ENCODE assay signal across 8 mouse cellular contexts in genomic region chr16:18052731-18053202, GRCm38 (mm10). TPM values are rescaled to one million over a fixed set of nuclear protein-coding genes. Genes with fewer than 3 reads are reported as not detected.
DNase-seq lines count a peak whose midpoint lies in the region; ATAC-seq and TF ChIP-seq lines count a peak whose summit lies in the region.

Gene Dgcr6 (plus strand): TSS chr16:18052860.

- no peak within 1 kb of the TSS for H3K4me2 ChIP-seq in midbrain, embryonic 11.5 days

- H3K4me1 ChIP-seq in embryonic facial prominence, embryonic 10.5 days = peaks cover 11% of the 10 kb centered on the region; the same call in 1 of the 2 replicates
- H3K4me1 ChIP-seq in midbrain, embryonic 11.5 days (ENCODE audit: control insufficient read depth, insufficient read depth, low read length) = 0 out of 2 replicates have a peak, but pooled peaks cover 2% of the 10 kb centered on the region
- peaks cover 3% of the 10 kb centered on the region for H3K4me1 ChIP-seq in small intestine, adult 2 months (ENCODE audit: control insufficient read depth, insufficient read depth, insufficient read length, low read length)

- 14% methylated on average over 11 of the region's 11 CpGs for WGBS in embryonic facial prominence, embryonic 10.5 days
- 15% methylated on average over 11 of the region's 11 CpGs for WGBS in midbrain, embryonic 11.5 days
- WGBS in small intestine, adult 2 months = 14% methylated on average over 11 of the region's 11 CpGs

- no peak within 1 kb of the TSS; the same call in 1 of the 2 replicates for H3K4me3 ChIP-seq in embryonic facial prominence, embryonic 10.5 days
- H3K4me3 ChIP-seq in midbrain, embryonic 11.5 days (ENCODE audit: low read depth, low read length) = no peak within 1 kb of the TSS
- H3K4me3 ChIP-seq in small intestine, adult 2 months (ENCODE audit: low read depth, low read length) = 0 out of 2 replicates have a peak within 1 kb of the TSS, but pooled peaks have one; percentile 9

- peak; percentile 77 for DNase-seq in 3134 (ENCODE audit: extremely low read depth, insufficient read length, low spot score)
- peak; percentile 90 for DNase-seq in adrenal gland, postnatal 14 days
- DNase-seq in embryonic facial prominence, embryonic 10.5 days (ENCODE audit: low spot score) = peak; percentile 89
- DNase-seq in heart, adult 11 months = peak; percentile 95
- DNase-seq in kidney, adult 11 months = peak; percentile 82
- peak; percentile 92 for DNase-seq in left cerebral cortex, postnatal 4 days
- DNase-seq in midbrain, embryonic 11.5 days (ENCODE audit: low spot score, missing footprints) = peak; percentile 98

- H3K27me3 ChIP-seq in embryonic facial prominence, embryonic 10.5 days (replicated peaks; ENCODE audit: low read depth, poor library complexity, severe bottlenecking) = no peaks in the 10 kb centered on the region
- H3K27me3 ChIP-seq in midbrain, embryonic 11.5 days (ENCODE audit: control insufficient read depth, insufficient read depth, low read length) = no peaks in the 10 kb centered on the region
- no peaks in the 10 kb centered on the region for H3K27me3 ChIP-seq in small intestine, adult 2 months (ENCODE audit: control insufficient read depth, insufficient read depth, low read length)

- H3K9ac ChIP-seq in midbrain, embryonic 11.5 days (ENCODE audit: low read length) = peak within 1 kb of the TSS; percentile 24; the same call in 1 of the 2 replicates

- H3K36me3 ChIP-seq in embryonic facial prominence, embryonic 10.5 days (replicated peaks) = no peaks in the 10 kb centered on the region
- no peaks in the 10 kb centered on the region for H3K36me3 ChIP-seq in midbrain, embryonic 11.5 days (ENCODE audit: control insufficient read depth, insufficient read depth, low read length)
- H3K36me3 ChIP-seq in small intestine, adult 2 months (ENCODE audit: control insufficient read depth, insufficient read depth, low read length) = no peaks in the 10 kb centered on the region

- ATAC-seq in midbrain, embryonic 11.5 days (ENCODE audit: low FRiP score) = peak; percentile 76

- intact Hi-C loops in left cerebral cortex, postnatal 4 days (cut with DNase I) = loop anchor here (5.0 kb wide), 1 partner anchor 160 kb away; no protein-coding TSS in a partner anchor

- H3K27ac ChIP-seq in embryonic facial prominence, embryonic 10.5 days (replicated peaks) = no peak within 1 kb of the TSS
- no peak within 1 kb of the TSS for H3K27ac ChIP-seq in midbrain, embryonic 11.5 days (ENCODE audit: low read depth, low read length)
- H3K27ac ChIP-seq in small intestine, adult 2 months (ENCODE audit: insufficient read depth, low read depth, low read length) = no peak within 1 kb of the TSS

- TF ChIP-seq CTCF in small intestine, adult 2 months (IDR thresholded peaks at IDR 0.05; ENCODE audit: extremely low read depth, insufficient read length, insufficient replicate concordance, low read depth, low read length) = peak; percentile 95

- H3K9me3 ChIP-seq in embryonic facial prominence, embryonic 10.5 days = no peaks in the 10 kb centered on the region
- H3K9me3 ChIP-seq in midbrain, embryonic 11.5 days (ENCODE audit: control insufficient read depth, low read length) = no peaks in the 10 kb centered on the region

- no peak for TF ChIP-seq POLR2A in small intestine, adult 2 months (IDR thresholded peaks at IDR 0.05; ENCODE audit: low read depth, low read length)

RNA-seq across cellular contexts. Expression of gene Dgcr6, which starts in this region (rescaled TPM):
- 55.3 and 58.7 TPM in 2 replicates for total RNA-seq in adrenal gland, postnatal 14 days (2021)
- 151 and 165 TPM in 2 replicates for polyA plus RNA-seq in embryonic facial prominence, embryonic 10.5 days (2016; fragmentation: Nextera tagmentation; extraction: Ambion mirVana)
- 10 to 100 TPM; 80.9 to 85.8 TPM for total RNA-seq in left cerebral cortex, postnatal 4 days (2021)
- 128 and 134 TPM in 2 replicates for polyA plus RNA-seq in midbrain, embryonic 11.5 days (2014; fragmentation: Nextera tagmentation; extraction: Ambion mirVana)
- 50.0 and 147 TPM in 2 replicates for polyA plus RNA-seq in small intestine, adult 2 months (2012; rRNA removed)
